9 mouse cellular contexts compared by ENCODE assay signal in genomic region chr4:105107943-105108640, GRCm38 (mm10). TPM values are rescaled to one million over a fixed set of nuclear protein-coding genes. Genes with fewer than 3 reads are reported as not detected.
DNase-seq lines count a peak whose midpoint lies in the region; ATAC-seq and TF ChIP-seq lines count a peak whose summit lies in the region.
"Had no signal": no experiment of that assay in that cellular context is flagged by ENCODE, and none has a peak within 500 bp of the region (broad histone marks: within the 10 kb centered on the region; RNA-seq: fewer than 3 reads in every experiment).

No protein-coding gene starts in this region.

- TF ChIP-seq CTCF in Patski (IDR thresholded peaks at IDR 0.05): no peak
- no peak for TF ChIP-seq CTCF in cortical plate, adult 2 months (IDR thresholded peaks at IDR 0.05; ENCODE audit: extremely low read depth, insufficient read depth, low read length)

- H3K4me1 ChIP-seq in hindbrain, embryonic 12.5 days: peaks cover 13% of the 10 kb centered on the region
- peaks cover 20% of the 10 kb centered on the region for H3K4me1 ChIP-seq in hindbrain, embryonic 10.5 days (replicated peaks)
- H3K4me1 ChIP-seq in cortical plate, adult 2 months (ENCODE audit: control insufficient read depth, insufficient read depth, low read length): peaks cover 5% of the 10 kb centered on the region; the same call in 1 of the 2 replicates
- H3K4me1 ChIP-seq in midbrain, embryonic 12.5 days: peaks cover 15% of the 10 kb centered on the region; the same call in 1 of the 2 replicates
- H3K4me1 ChIP-seq: liver, embryonic 12.5 days had no signal

- H3K27me3 ChIP-seq in hindbrain, embryonic 12.5 days: no peaks in the 10 kb centered on the region
- peaks cover 31% of the 10 kb centered on the region for H3K27me3 ChIP-seq in hindbrain, embryonic 10.5 days (ENCODE audit: insufficient read depth, poor library complexity, severe bottlenecking)
- H3K27me3 ChIP-seq in Patski: no peaks in the 10 kb centered on the region
- peaks cover 7% of the 10 kb centered on the region; the same call in 1 of the 2 replicates for H3K27me3 ChIP-seq in midbrain, embryonic 12.5 days

- CTCF ChIA-PET in Patski (lab: Charles Lee): interaction anchor here (0.6 to 2.6 kb wide), 7 partner anchors 9 to 570 kb away, joined by 3 to 19 read pairs (median 4); no protein-coding TSS in a partner anchor

- in situ Hi-C loops in Patski (cut with MboI; ENCODE audit: low pct_unique_long_range_greater_than_20kb): no loop called here

- no peak overlapping the region for H3K9ac ChIP-seq in hindbrain, embryonic 12.5 days
- H3K9ac ChIP-seq in midbrain, embryonic 12.5 days (replicated peaks): no peak overlapping the region
- H3K9ac ChIP-seq: liver, embryonic 12.5 days had no signal

- no peak overlapping the region for H3K27ac ChIP-seq in hindbrain, embryonic 12.5 days
- H3K27ac ChIP-seq in hindbrain, embryonic 10.5 days: no peak overlapping the region
- H3K27ac ChIP-seq in cortical plate, adult 2 months (ENCODE audit: insufficient read depth, low read length): peak overlapping the region; percentile 74
- no peak overlapping the region for H3K27ac ChIP-seq in midbrain, embryonic 12.5 days (replicated peaks)
- H3K27ac ChIP-seq: liver, embryonic 12.5 days had no signal

- no peak for DNase-seq in hindbrain, embryonic 10.5 days (ENCODE audit: low spot score)
- no peak for DNase-seq in Patski (ENCODE audit: low read depth, low spot score)
- no peak for DNase-seq in urinary bladder, adult 2 months (ENCODE audit: low spot score)
- DNase-seq in thymus, postnatal 0 days (ENCODE audit: low spot score): no peak
- DNase-seq: cerebellum, postnatal 10 days had no signal

- no peak for ATAC-seq in hindbrain, embryonic 12.5 days (ENCODE audit: low FRiP score)
- peak; percentile 27 for ATAC-seq in Patski
- no peak for ATAC-seq in midbrain, embryonic 12.5 days (ENCODE audit: low FRiP score, low read depth)
- ATAC-seq: liver, embryonic 12.5 days had no signal

- peak overlapping the region; percentile 87; the same call in 1 of the 2 replicates for H3K4me2 ChIP-seq in hindbrain, embryonic 12.5 days (replicated peaks)
- peak overlapping the region; percentile 92; the same call in 1 of the 2 replicates for H3K4me2 ChIP-seq in midbrain, embryonic 12.5 days (replicated peaks)

- no peaks in the 10 kb centered on the region for H3K9me3 ChIP-seq in hindbrain, embryonic 12.5 days (replicated peaks)
- no peaks in the 10 kb centered on the region for H3K9me3 ChIP-seq in hindbrain, embryonic 10.5 days
- H3K9me3 ChIP-seq in midbrain, embryonic 12.5 days: no peaks in the 10 kb centered on the region
- H3K9me3 ChIP-seq: liver, embryonic 12.5 days had no signal

- TF ChIP-seq POLR2A in cortical plate, adult 2 months (IDR thresholded peaks at IDR 0.05; ENCODE audit: extremely low read depth, insufficient read depth, low read length): no peak

- 65% methylated on average over 12 of the region's 12 CpGs for WGBS in hindbrain, embryonic 12.5 days
- WGBS in hindbrain, embryonic 10.5 days: 66% methylated on average over 12 of the region's 12 CpGs
- 47% methylated on average over 12 of the region's 12 CpGs for WGBS in midbrain, embryonic 12.5 days

- H3K36me3 ChIP-seq in hindbrain, embryonic 12.5 days: no peaks in the 10 kb centered on the region
- H3K36me3 ChIP-seq in hindbrain, embryonic 10.5 days: no peaks in the 10 kb centered on the region
- H3K36me3 ChIP-seq in midbrain, embryonic 12.5 days: no peaks in the 10 kb centered on the region
- H3K36me3 ChIP-seq: liver, embryonic 12.5 days had no signal

- POLR2A ChIA-PET in Patski (lab: Charles Lee): interaction anchor here (1.7 kb wide), 1 partner anchor 37 kb away, joined by 6 read pairs; no protein-coding TSS in a partner anchor

- no peak overlapping the region for H3K4me3 ChIP-seq in hindbrain, embryonic 12.5 days
- H3K4me3 ChIP-seq in hindbrain, embryonic 10.5 days: no peak overlapping the region
- H3K4me3 ChIP-seq in cortical plate, adult 2 months (ENCODE audit: insufficient read depth, low read length): peak overlapping the region; percentile 85
- H3K4me3 ChIP-seq in midbrain, embryonic 12.5 days: no peak overlapping the region

RNA-seq across cellular contexts. Expression of gene Prkaa2, which starts 1.6 kb away (rescaled TPM):
- polyA plus RNA-seq in hindbrain, embryonic 12.5 days (2016; fragmentation: Nextera tagmentation; extraction: Ambion mirVana): 7.0 and 9.2 TPM in 2 replicates
- polyA plus RNA-seq in hindbrain, embryonic 10.5 days (2016; fragmentation: Nextera tagmentation; extraction: Ambion mirVana): 2.0 and 3.2 TPM in 2 replicates
- polyA plus RNA-seq in Patski (2021): 12.6 TPM
- 13.8 and 14.2 TPM in 2 replicates for polyA plus RNA-seq in cortical plate, adult 2 months (2012; rRNA removed)
- 6.2 TPM in 2 replicates for polyA plus RNA-seq in midbrain, embryonic 12.5 days (2016; fragmentation: Nextera tagmentation; extraction: Ambion mirVana)
- polyA plus RNA-seq in urinary bladder, adult 2 months (2012; rRNA removed): 18.4 and 21.2 TPM in 2 replicates
- 0.77 and 0.94 TPM in 2 replicates for polyA plus RNA-seq in thymus, postnatal 0 days (2015; fragmentation: Nextera tagmentation; extraction: Ambion mirVana)

RNA-seq across cellular contexts. Expression of gene Plpp3, which starts 49.1 kb away (rescaled TPM):
- 91.5 and 91.7 TPM in 2 replicates for polyA plus RNA-seq in hindbrain, embryonic 12.5 days (2016; fragmentation: Nextera tagmentation; extraction: Ambion mirVana)
- 63.4 and 63.8 TPM in 2 replicates for polyA plus RNA-seq in hindbrain, embryonic 10.5 days (2016; fragmentation: Nextera tagmentation; extraction: Ambion mirVana)
- polyA plus RNA-seq in Patski (2021): 51.7 TPM
- 258 and 263 TPM in 2 replicates for polyA plus RNA-seq in cortical plate, adult 2 months (2012; rRNA removed)
- 57.7 and 66.4 TPM in 2 replicates for polyA plus RNA-seq in midbrain, embryonic 12.5 days (2016; fragmentation: Nextera tagmentation; extraction: Ambion mirVana)
- polyA plus RNA-seq in urinary bladder, adult 2 months (2012; rRNA removed): 165 and 174 TPM in 2 replicates
- 22.5 and 22.7 TPM in 2 replicates for polyA plus RNA-seq in thymus, postnatal 0 days (2015; fragmentation: Nextera tagmentation; extraction: Ambion mirVana)
